Mouse (Mus musculus) midbrain, embryonic 11.5 days (tissue): ENCODE data around the gene Golga2. TPM values are rescaled to one million over a fixed set of nuclear protein-coding genes. Genes with fewer than 3 reads are reported as not detected.

ENCODE experiments used
- ATAC-seq: fragments of 200-750 bp; cut with Nextera tagmentation; 2 replicates; pipeline ENCODE4 v1.8.0; 2017; ENCODE audit warnings: moderate TSS enrichment, moderate library complexity; ENCODE audit not compliant: low FRiP score
- DNase-seq: peaks from one replicate; pipeline ENCODE4 v3.0.0; 2015; ENCODE audit warnings: low spot score; ENCODE audit errors: missing footprints
- H3K27ac ChIP-seq: fragments of 300-500 bp; sonication (generic); 2 replicates; pipeline ENCODE4 v1.5.1; 2014; ENCODE audit warnings: low read depth, low read length
- H3K27me3 ChIP-seq: fragments of 300-500 bp; sonication (generic); 2 replicates; pipeline ENCODE4 v1.6.1; 2014; ENCODE audit warnings: mild to moderate bottlenecking, low read length, moderate library complexity, mixed read lengths; ENCODE audit not compliant: control insufficient read depth, insufficient read depth
- H3K36me3 ChIP-seq: fragments of 300-500 bp; sonication (generic); 2 replicates; pipeline ENCODE4 v1.6.1; 2014; ENCODE audit warnings: mild to moderate bottlenecking, low read length, moderate library complexity, mixed read lengths; ENCODE audit not compliant: control insufficient read depth, insufficient read depth
- H3K4me1 ChIP-seq: fragments of 300-500 bp; sonication (generic); 2 replicates; pipeline ENCODE4 v1.6.1; 2014; ENCODE audit warnings: low read length; ENCODE audit not compliant: control insufficient read depth, insufficient read depth
- H3K4me2 ChIP-seq: fragments of 300-500 bp; sonication (generic); 2 replicates; pipeline ENCODE4 v1.6.1; 2014; ENCODE audit warnings: mild to moderate bottlenecking, moderate library complexity
- H3K4me3 ChIP-seq: fragments of 300-500 bp; sonication (generic); 2 replicates; pipeline ENCODE4 v1.5.1; 2014; ENCODE audit warnings: low read depth, low read length
- H3K9ac ChIP-seq: fragments of 300-500 bp; sonication (generic); 2 replicates; pipeline ENCODE4 v1.6.1; 2014; ENCODE audit warnings: low read length
- H3K9me3 ChIP-seq: fragments of 300-500 bp; sonication (generic); 2 replicates; pipeline ENCODE4 v1.6.1; 2016; ENCODE audit warnings: low read length; ENCODE audit not compliant: control insufficient read depth
- WGBS: fragments of 180-500 bp; shearing (Covaris S2); extraction: QIAGEN DNeasy Blood & Tissue Kit; methylation state at CpG from one replicate; pipeline ENCODE4 v1.1.7; 2014; 5-methylcytosine and 5-hydroxymethylcytosine counted together
- polyA plus RNA-seq: library from polyadenylated mRNA; unstranded; fragments of >200 nt; fragmentation: Nextera tagmentation; extraction: Ambion mirVana; gene quantifications from 2 replicates; pipeline ENCODE4 v1.2.1, GENCODE M21; 2014

Golga2 gene
- polyA plus RNA-seq, 1 experiment from 2014 or later: 16.7 TPM

DNA sequence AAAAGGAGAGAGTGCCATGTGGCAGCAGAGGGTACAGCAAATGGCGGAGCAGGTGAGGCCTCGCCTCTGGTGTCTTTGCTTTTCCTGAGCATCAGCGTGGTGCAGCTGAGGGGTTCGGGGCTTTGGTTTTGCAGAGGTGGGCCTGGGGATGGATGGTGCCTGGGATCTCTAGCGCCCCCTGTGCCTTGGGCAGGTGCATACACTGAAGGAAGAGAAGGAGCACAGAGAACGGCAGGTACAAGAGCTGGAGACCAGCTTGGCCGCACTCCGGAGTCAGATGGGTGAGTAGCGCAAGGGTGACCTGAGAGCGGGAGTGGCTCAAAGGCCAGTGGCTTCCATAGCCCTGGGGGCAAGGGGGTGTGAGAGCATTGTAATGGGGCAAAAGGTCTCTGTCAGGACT, 15.8 kb downstream of the Golga2 start:
- ATAC-seq (no peak), DNase-seq (no peak)
- no peak overlapping the region for H3K4me3 ChIP-seq
- H3K27ac ChIP-seq: no peak overlapping the region
- peaks cover 31% of the 10 kb centered on the region for H3K36me3 ChIP-seq
- H3K27me3 ChIP-seq: no peaks in the 10 kb centered on the region
- no peak overlapping the region for H3K9ac ChIP-seq
- no peaks in the 10 kb centered on the region for H3K4me1 ChIP-seq
- H3K9me3 ChIP-seq: no peaks in the 10 kb centered on the region
- H3K4me2 ChIP-seq: no peak overlapping the region
- 89% methylated on average over 10 of the region's 10 CpGs for WGBS

DNA sequence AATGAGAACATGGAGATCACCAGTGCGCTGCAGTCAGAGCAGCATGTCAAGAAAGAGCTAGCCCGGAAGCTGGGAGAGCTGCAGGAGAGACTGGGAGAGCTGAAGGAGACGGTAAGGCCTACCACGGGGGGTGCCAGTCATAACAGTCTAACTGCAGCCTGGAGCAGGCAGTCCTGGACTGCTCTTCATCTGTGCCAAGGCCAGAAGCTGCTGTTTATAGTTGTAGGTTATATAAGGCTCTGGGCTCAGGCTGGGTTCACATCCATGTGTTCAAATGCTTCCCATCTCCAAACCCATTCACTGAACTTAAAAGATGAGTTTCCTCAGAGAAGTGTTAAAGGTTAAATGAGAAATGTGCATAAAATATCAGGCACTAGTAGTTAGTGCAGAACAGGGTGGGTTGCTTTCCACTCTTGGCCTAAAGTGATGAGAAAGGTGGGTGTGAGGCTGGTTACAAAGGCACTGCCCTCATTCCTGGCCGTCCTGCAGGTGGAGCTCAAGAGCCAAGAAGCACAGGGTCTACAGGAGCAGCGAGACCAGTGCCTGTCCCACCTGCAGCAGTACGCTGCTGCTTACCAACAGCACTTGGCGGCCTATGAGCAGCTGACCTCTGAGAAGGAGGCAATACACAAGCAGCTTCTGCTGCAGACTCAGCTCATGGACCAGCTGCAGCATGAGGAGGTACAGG, 17.1 kb downstream of the Golga2 start:
- H3K4me3 ChIP-seq: no peak overlapping the region
- no peaks in the 10 kb centered on the region for H3K27me3 ChIP-seq
- H3K9me3 ChIP-seq: no peaks in the 10 kb centered on the region
- peaks cover 27% of the 10 kb centered on the region for H3K36me3 ChIP-seq
- no peak overlapping the region for H3K4me2 ChIP-seq
- ATAC-seq (peak; percentile 54; the same call in 1 of the 2 replicates), DNase-seq (no peak)
- H3K4me1 ChIP-seq: no peaks in the 10 kb centered on the region
- H3K27ac ChIP-seq: no peak overlapping the region
- WGBS: 60% methylated on average over 8 of the region's 8 CpGs
- no peak overlapping the region for H3K9ac ChIP-seq

GRCm38 (mm10) chr2:32305668-32306067, 18.5 kb downstream of the Golga2 start:
- H3K9ac ChIP-seq: no peak overlapping the region
- no peaks in the 10 kb centered on the region for H3K4me1 ChIP-seq
- DNase-seq (no peak), ATAC-seq (no peak)
- H3K27me3 ChIP-seq: no peaks in the 10 kb centered on the region
- no peak overlapping the region for H3K4me3 ChIP-seq
- 91% methylated on average over 5 of the region's 5 CpGs for WGBS
- H3K36me3 ChIP-seq: peaks cover 27% of the 10 kb centered on the region
- H3K9me3 ChIP-seq: no peaks in the 10 kb centered on the region
- no peak overlapping the region for H3K27ac ChIP-seq
- H3K4me2 ChIP-seq: no peak overlapping the region

DNA sequence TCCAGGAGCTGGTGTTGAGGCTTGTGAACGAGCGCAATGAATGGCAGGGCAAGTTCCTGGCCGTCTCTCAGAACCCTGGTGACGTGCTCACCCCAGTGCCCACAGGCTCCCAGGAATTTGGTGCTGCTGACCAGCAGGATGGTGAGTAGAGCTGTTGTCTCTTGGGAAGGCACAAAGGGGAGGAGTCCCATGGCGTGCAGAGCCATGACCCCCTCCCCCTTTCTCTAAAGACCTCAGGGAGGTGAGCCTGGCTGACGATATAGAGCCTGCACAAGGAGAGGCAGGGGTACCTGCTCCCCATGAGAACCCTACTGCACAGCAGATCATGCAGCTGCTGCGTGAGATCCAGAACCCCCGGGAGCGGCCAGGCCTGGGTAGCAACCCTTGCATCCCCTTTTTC, 19.0 kb downstream of the Golga2 start:
- ATAC-seq (no peak), DNase-seq (no peak)
- Histone ChIP-seq H3K4me1 (no peaks in the 10 kb centered on the region), H3K9ac (no peak overlapping the region), H3K27ac (no peak overlapping the region), H3K4me2 (no peak overlapping the region), H3K36me3 (peaks cover 27% of the 10 kb centered on the region), H3K4me3 (no peak overlapping the region), H3K27me3 (no peaks in the 10 kb centered on the region), H3K9me3 (no peaks in the 10 kb centered on the region)
- 78% methylated on average over 9 of the region's 9 CpGs for WGBS

- H3K4me1 ChIP-seq: peaks cover 9% of the 10 kb centered on the region
- WGBS: 88% methylated on average over 6 of the region's 6 CpGs
- ATAC-seq (no peak), DNase-seq (peak; percentile 35)
- H3K27ac ChIP-seq: no peak overlapping the region
- no peak overlapping the region for H3K9ac ChIP-seq
- no peaks in the 10 kb centered on the region; the same call in none of the 2 replicates for H3K27me3 ChIP-seq
- H3K9me3 ChIP-seq: no peaks in the 10 kb centered on the region
- H3K36me3 ChIP-seq: peaks cover 23% of the 10 kb centered on the region
- no peak overlapping the region for H3K4me2 ChIP-seq
- no peak overlapping the region for H3K4me3 ChIP-seq
Measured at GRCm38 (mm10) chr2:32307247-32307798, 20.1 kb downstream of the Golga2 start.

GRCm38 (mm10) chr2:32307941-32308760, 21.0 kb downstream of the Golga2 start:
- DNase-seq (peak; percentile 96), ATAC-seq (no peak)
- peaks cover 21% of the 10 kb centered on the region for H3K36me3 ChIP-seq
- H3K9ac ChIP-seq: no peak overlapping the region
- H3K4me3 ChIP-seq: no peak overlapping the region
- H3K4me1 ChIP-seq: peaks cover 12% of the 10 kb centered on the region
- WGBS: 46% methylated on average over 8 of the region's 8 CpGs
- H3K27ac ChIP-seq: no peak overlapping the region
- no peaks in the 10 kb centered on the region; the same call in none of the 2 replicates for H3K27me3 ChIP-seq
- no peaks in the 10 kb centered on the region for H3K9me3 ChIP-seq
- no peak overlapping the region for H3K4me2 ChIP-seq

- Histone ChIP-seq H3K9ac (no peak overlapping the region), H3K27ac (no peak overlapping the region), H3K27me3 (no peaks in the 10 kb centered on the region; the same call in none of the 2 replicates), H3K4me2 (no peak overlapping the region), H3K36me3 (peaks cover 18% of the 10 kb centered on the region), H3K9me3 (no peaks in the 10 kb centered on the region), H3K4me1 (peaks cover 12% of the 10 kb centered on the region), H3K4me3 (no peak overlapping the region)
- DNase-seq: peak; percentile 65
- WGBS: 84% methylated on average over 16 of the region's 16 CpGs
- no peak for ATAC-seq
Measured at GRCm38 (mm10) chr2:32308870-32309568, 21.8 kb downstream of the Golga2 start.

DNA sequence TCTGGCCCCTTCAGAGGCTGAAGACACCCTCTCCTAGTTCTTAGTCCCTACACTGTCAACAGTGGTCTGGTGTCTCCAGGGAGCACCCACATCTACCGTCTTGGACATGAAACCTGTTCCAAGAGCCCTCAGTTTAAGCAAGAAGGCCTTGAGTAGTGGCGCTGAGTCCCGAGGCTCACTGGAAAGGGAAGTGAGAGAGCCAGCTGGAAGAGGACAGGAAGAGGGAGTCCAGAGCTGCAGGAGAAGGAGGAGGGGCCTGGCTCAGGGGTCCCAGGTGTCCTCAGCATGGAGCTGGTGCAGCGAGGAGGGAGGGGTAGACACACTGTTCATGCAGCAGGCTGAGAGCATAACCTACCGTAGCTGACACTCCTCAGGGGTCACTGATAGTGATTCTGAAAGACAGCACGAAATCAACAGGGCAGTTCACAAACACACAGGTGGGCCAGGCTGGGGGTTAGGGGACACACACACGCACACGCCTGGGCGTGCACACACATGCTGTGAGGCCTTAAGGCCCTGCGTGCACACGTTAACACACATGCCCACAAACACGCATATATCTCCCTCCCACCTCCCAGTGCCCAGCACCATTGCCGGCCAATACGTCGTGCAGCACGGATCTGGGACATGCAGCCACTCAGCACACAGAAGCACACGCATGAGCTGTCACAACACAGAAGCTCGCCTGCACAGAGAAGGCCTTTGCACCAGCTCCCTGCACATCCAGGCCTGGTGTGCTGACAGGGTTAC, 23.1 kb downstream of the Golga2 start:
- Histone ChIP-seq H3K4me1 (peaks cover 12% of the 10 kb centered on the region), H3K9me3 (no peaks in the 10 kb centered on the region), H3K9ac (no peak overlapping the region; the same call in 1 of the 2 replicates), H3K4me2 (no peak overlapping the region), H3K27ac (no peak overlapping the region), H3K36me3 (peaks cover 12% of the 10 kb centered on the region), H3K4me3 (no peak overlapping the region), H3K27me3 (no peaks in the 10 kb centered on the region; the same call in none of the 2 replicates)
- WGBS: 88% methylated on average over 18 of the region's 18 CpGs
- peak; percentile 81 for DNase-seq
- no peak for ATAC-seq
